Mouse (Mus musculus): Measurements from ENCODE around the gene Mrpl36. TPM values are rescaled to one million over a fixed set of nuclear protein-coding genes. Genes with fewer than 3 reads are reported as not detected.

Gene Mrpl36
- polyA plus RNA-seq, 1 experiment from 2014 or later, result 80.5 TPM

DNA sequence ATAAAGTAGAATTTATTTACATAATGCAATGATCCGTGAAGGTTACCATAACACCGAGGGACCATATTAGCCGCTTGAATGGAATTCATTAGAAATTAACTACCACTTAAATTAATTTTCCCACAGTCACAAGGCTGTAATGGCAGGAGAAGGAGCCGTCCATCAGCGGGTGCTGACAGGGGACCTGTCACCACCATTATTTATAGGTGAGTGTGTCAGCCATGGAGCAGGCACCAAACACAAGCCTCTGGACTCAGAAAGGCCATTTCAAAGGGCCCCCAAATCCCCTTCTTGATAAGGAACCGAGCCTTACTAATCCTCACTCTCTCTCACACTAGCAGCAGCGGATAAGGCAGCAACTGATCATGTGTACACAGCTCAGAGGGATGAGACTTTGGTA, 8.4 kb downstream of the Mrpl36 start:
- Histone ChIP-seq H3K4me3 (ENCODE audit: low read length) (no peak overlapping the region), H3K27ac (ENCODE audit: low read depth, low read length) (no peak overlapping the region), H3K4me1 (ENCODE audit: control insufficient read depth, insufficient read depth, low read depth, low read length) (peaks cover 2% of the 10 kb centered on the region), H3K4me2 (ENCODE audit: low read length) (no peak overlapping the region), H3K36me3 (ENCODE audit: control insufficient read depth, insufficient read depth, low read length) (no peaks in the 10 kb centered on the region), H3K9ac (ENCODE audit: low read depth, low read length) (no peak overlapping the region), H3K27me3 (replicated peaks; ENCODE audit: control insufficient read depth, insufficient read depth, low read length) (no peaks in the 10 kb centered on the region), H3K9me3 (ENCODE audit: control insufficient read depth, low read length) (no peaks in the 10 kb centered on the region)
- WGBS, result 29% methylated on average over 7 of the region's 7 CpGs
- no peak for ATAC-seq

DNA sequence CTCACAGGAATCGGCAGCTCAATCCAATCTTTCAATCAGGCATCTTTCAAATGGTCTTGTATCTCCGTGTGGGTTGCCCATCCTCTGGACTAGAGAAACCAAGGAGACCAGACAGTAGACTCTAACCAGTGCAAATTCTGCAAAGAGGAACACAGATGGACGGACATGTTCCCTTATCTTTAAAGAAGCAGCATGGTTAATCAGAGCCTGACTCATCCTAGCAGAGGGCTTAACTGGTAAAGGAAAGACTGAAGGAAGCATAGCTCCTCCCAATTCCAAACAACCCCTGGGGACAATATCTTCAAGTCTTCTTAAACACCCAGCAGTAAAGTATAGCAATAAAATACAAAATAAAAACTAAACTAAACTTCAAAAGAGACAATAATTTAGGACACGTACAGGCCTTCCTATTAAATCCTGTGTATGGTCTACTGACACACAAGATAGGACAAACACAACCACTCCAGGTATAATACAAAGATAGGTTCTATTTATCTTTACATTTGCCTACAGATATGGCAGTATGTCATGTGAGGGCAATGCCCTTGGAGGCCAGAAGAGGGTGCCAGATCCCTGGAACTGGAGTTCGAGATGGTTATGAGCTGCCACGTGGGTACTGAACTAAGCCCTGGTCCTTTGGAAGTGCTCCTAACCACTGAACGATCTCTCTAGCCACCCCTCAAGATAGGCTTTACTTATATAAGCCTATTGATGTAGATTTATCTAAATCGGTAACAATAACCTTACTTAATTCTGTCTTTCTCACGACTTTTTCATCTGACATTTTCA, 17.0 kb downstream of the Mrpl36 start:
- WGBS, result 87% methylated on average over 9 of the region's 9 CpGs
- no peak overlapping the region for H3K4me2 ChIP-seq (ENCODE audit: low read length)
- ATAC-seq, result no peak
- no peaks in the 10 kb centered on the region for H3K27me3 ChIP-seq (replicated peaks; ENCODE audit: control insufficient read depth, insufficient read depth, low read length)
- no peaks in the 10 kb centered on the region for H3K4me1 ChIP-seq (ENCODE audit: control insufficient read depth, insufficient read depth, low read depth, low read length)
- no peak overlapping the region for H3K27ac ChIP-seq (ENCODE audit: low read depth, low read length)
- no peak overlapping the region for H3K4me3 ChIP-seq (ENCODE audit: low read length)
- no peaks in the 10 kb centered on the region for H3K36me3 ChIP-seq (ENCODE audit: control insufficient read depth, insufficient read depth, low read length)
- H3K9ac ChIP-seq (ENCODE audit: low read depth, low read length), result no peak overlapping the region
- H3K9me3 ChIP-seq (ENCODE audit: control insufficient read depth, low read length), result no peaks in the 10 kb centered on the region

DNA sequence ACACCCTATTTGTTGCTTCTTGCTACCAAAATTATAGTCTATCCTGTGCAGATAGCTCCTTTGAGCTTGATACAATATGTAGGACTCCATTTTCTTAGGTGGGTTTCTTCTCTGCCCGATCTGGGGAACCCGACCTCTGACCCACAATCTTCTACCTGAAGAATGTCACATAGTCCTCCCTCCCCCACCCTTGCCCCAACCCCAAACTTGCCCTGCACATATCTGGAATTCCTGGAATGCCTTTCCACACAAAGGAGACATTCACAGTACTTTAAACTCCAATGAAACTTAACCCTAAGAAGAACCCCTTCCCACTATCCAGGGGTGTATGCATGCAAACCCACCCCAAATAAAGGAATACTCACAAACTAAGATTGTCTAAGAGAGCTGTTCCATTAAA, 17.8 kb downstream of the Mrpl36 start:
- no peaks in the 10 kb centered on the region for H3K4me1 ChIP-seq (ENCODE audit: control insufficient read depth, insufficient read depth, low read depth, low read length)
- no peak overlapping the region for H3K4me2 ChIP-seq (ENCODE audit: low read length)
- no peak overlapping the region for H3K4me3 ChIP-seq (ENCODE audit: low read length)
- H3K9me3 ChIP-seq (ENCODE audit: control insufficient read depth, low read length), result no peaks in the 10 kb centered on the region
- no peak overlapping the region for H3K9ac ChIP-seq (ENCODE audit: low read depth, low read length)
- no peaks in the 10 kb centered on the region for H3K27me3 ChIP-seq (replicated peaks; ENCODE audit: control insufficient read depth, insufficient read depth, low read length)
- no peak overlapping the region for H3K27ac ChIP-seq (ENCODE audit: low read depth, low read length)
- 41% methylated on average over 2 of the region's 2 CpGs for WGBS
- ATAC-seq, result no peak
- H3K36me3 ChIP-seq (ENCODE audit: control insufficient read depth, insufficient read depth, low read length), result no peaks in the 10 kb centered on the region

DNA sequence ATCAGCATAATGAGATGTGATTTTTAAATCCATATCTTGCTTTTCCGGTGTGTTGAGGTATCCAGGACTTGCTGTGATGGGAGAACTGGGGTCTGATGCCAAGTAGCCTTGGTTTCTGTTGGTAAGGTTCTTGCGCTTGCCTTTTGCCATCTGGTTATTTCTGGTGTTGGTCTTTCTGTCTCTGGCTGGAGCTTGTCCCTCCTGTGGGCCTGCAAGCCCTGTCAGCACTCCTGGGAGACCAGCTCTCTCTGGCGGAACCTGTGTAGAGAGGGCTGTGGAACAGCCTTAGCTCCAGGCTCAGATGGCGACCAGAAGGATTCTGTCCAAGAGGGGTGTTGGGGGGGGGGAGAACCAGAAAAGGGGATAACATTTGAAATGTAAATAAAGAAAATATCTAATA, 18.4 kb downstream of the Mrpl36 start:
- WGBS, result 80% methylated on average over 4 of the region's 4 CpGs
- Histone ChIP-seq H3K36me3 (ENCODE audit: control insufficient read depth, insufficient read depth, low read length) (no peaks in the 10 kb centered on the region), H3K9ac (ENCODE audit: low read depth, low read length) (no peak overlapping the region), H3K4me1 (ENCODE audit: control insufficient read depth, insufficient read depth, low read depth, low read length) (no peaks in the 10 kb centered on the region), H3K27me3 (replicated peaks; ENCODE audit: control insufficient read depth, insufficient read depth, low read length) (no peaks in the 10 kb centered on the region), H3K9me3 (ENCODE audit: control insufficient read depth, low read length) (no peaks in the 10 kb centered on the region), H3K4me2 (ENCODE audit: low read length) (no peak overlapping the region), H3K4me3 (ENCODE audit: low read length) (no peak overlapping the region), H3K27ac (ENCODE audit: low read depth, low read length) (no peak overlapping the region)
- no peak for ATAC-seq

DNA sequence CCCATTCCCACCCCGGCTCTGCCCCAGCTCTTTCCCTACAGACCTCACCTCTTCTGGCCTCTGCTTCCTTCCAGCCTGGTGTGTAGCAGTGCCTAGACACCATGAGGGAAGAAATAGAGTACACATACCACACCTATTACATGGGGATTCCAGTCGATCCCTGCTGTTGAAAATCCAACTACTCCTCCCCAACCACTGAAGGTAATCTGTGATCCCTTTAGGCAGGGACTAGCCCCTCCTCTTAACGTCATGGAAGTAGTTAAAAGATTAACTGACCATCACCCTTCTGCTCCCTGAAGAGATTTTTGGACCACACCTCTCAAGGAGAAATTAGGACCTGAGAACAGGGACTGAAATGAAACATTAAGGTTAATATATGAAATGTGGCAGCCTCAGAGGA, 18.9 kb downstream of the Mrpl36 start:
- ATAC-seq, result no peak
- H3K9ac ChIP-seq (ENCODE audit: low read depth, low read length), result no peak overlapping the region
- no peaks in the 10 kb centered on the region for H3K9me3 ChIP-seq (ENCODE audit: control insufficient read depth, low read length)
- H3K27me3 ChIP-seq (replicated peaks; ENCODE audit: control insufficient read depth, insufficient read depth, low read length), result no peaks in the 10 kb centered on the region
- H3K36me3 ChIP-seq (ENCODE audit: control insufficient read depth, insufficient read depth, low read length), result no peaks in the 10 kb centered on the region
- no peak overlapping the region for H3K4me3 ChIP-seq (ENCODE audit: low read length)
- no peak overlapping the region for H3K27ac ChIP-seq (ENCODE audit: low read depth, low read length)
- H3K4me2 ChIP-seq (ENCODE audit: low read length), result no peak overlapping the region
- WGBS, result 85% methylated on average over 3 of the region's 3 CpGs
- H3K4me1 ChIP-seq (ENCODE audit: control insufficient read depth, insufficient read depth, low read depth, low read length), result no peaks in the 10 kb centered on the region

DNA sequence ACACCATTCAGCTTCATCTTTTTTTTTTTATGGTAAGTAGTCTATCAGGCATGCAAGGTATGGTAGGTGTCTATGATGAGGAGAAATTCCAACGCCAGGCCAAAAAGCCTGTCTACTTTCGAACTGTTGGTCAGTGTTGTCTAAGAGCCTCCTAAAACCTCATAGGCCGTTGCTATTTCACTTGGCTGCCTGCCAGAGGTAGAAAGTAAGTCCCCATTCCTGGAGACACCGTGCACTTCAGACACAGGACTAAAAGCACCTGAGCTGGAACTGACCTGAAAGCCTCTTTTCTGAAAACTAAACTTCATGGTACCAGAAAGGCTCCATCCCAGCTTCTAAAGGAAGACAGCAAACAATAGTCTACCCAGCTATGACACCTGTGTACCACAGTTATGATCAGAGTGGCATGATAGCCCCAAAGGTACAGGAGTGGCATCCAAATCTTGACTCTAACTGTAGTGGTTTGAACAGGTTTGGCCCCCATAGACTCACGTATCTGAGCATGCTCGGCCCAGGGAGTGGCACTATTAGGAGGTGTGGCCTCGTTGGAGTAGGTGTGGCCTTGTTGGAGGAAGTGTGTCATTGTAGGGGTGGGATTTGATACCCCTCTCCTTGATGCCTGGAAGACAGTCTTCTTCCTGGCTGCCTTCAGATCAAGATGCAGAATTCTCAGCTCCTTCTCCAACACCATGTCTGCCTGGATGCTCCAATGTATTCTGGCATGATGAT, 19.8 kb downstream of the Mrpl36 start:
- no peak overlapping the region for H3K4me3 ChIP-seq (ENCODE audit: low read length)
- no peak for ATAC-seq

DNA sequence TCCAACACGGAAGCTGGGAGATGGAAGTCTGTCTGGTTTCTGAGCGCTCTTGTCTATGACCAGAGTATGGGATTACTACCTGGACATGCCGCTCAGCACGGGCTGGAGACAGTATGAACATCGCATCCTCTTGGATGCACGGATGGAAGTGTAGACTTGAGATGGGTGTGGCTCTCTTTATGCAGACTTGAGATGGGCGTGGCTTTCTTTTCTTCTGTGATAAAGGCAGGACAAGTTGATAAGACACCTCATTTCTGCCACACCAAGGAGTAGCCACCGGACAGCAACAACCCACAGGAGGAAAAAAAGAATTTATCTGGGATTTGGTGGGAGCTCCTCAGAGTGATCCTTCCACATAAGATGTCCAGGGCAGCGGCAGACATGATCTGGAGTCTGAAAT, 22.4 kb downstream of the Mrpl36 start:
- no peak overlapping the region for H3K4me2 ChIP-seq (ENCODE audit: low read length)
- no peaks in the 10 kb centered on the region for H3K4me1 ChIP-seq (ENCODE audit: control insufficient read depth, insufficient read depth, low read depth, low read length)
- no peaks in the 10 kb centered on the region for H3K9me3 ChIP-seq (ENCODE audit: control insufficient read depth, low read length)
- ATAC-seq, result no peak
- no peak overlapping the region for H3K9ac ChIP-seq (ENCODE audit: low read depth, low read length)
- H3K27ac ChIP-seq (ENCODE audit: low read depth, low read length), result no peak overlapping the region
- no peaks in the 10 kb centered on the region for H3K36me3 ChIP-seq (ENCODE audit: control insufficient read depth, insufficient read depth, low read length)
- H3K27me3 ChIP-seq (replicated peaks; ENCODE audit: control insufficient read depth, insufficient read depth, low read length), result no peaks in the 10 kb centered on the region
- no peak overlapping the region for H3K4me3 ChIP-seq (ENCODE audit: low read length)
- 86% methylated on average over 9 of the region's 9 CpGs for WGBS

More for the DNA sequence above, 19.8 kb downstream of the Mrpl36 start:
- Histone ChIP-seq H3K4me2 (ENCODE audit: low read length) (no peak overlapping the region), H3K27me3 (replicated peaks; ENCODE audit: control insufficient read depth, insufficient read depth, low read length) (no peaks in the 10 kb centered on the region), H3K36me3 (ENCODE audit: control insufficient read depth, insufficient read depth, low read length) (no peaks in the 10 kb centered on the region), H3K9me3 (ENCODE audit: control insufficient read depth, low read length) (no peaks in the 10 kb centered on the region), H3K4me1 (ENCODE audit: control insufficient read depth, insufficient read depth, low read depth, low read length) (no peaks in the 10 kb centered on the region), H3K9ac (ENCODE audit: low read depth, low read length) (no peak overlapping the region), H3K27ac (ENCODE audit: low read depth, low read length) (no peak overlapping the region)
- 86% methylated on average over 7 of the region's 7 CpGs for WGBS

DNA sequence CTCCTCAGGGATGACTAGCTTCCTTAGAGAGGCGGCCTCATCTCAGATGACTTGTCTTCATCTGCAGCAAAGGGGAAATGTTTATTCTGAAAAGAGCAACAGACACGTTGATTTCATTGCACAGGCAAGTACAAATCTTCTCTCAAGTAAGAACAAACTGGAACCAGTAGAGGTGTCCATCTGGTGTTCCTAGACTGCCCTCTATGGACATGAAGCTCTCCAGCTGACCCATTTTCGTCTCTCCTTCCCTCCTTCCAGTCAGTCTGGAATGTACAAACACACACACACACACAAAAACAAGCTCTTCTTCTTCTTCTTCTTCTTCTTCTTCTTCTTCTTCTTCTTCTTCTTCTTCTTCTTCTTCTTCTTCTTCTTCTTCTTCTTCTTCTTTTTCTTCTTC, 23.6 kb downstream of the Mrpl36 start:
- Histone ChIP-seq H3K27me3 (replicated peaks; ENCODE audit: control insufficient read depth, insufficient read depth, low read length) (no peaks in the 10 kb centered on the region), H3K4me2 (ENCODE audit: low read length) (no peak overlapping the region), H3K9ac (ENCODE audit: low read depth, low read length) (no peak overlapping the region), H3K9me3 (ENCODE audit: control insufficient read depth, low read length) (no peaks in the 10 kb centered on the region), H3K27ac (ENCODE audit: low read depth, low read length) (no peak overlapping the region), H3K4me1 (ENCODE audit: control insufficient read depth, insufficient read depth, low read depth, low read length) (no peaks in the 10 kb centered on the region), H3K4me3 (ENCODE audit: low read length) (no peak overlapping the region), H3K36me3 (ENCODE audit: control insufficient read depth, insufficient read depth, low read length) (no peaks in the 10 kb centered on the region)
- WGBS, result 76% methylated on average over 3 of the region's 3 CpGs
- no peak for ATAC-seq

DNA sequence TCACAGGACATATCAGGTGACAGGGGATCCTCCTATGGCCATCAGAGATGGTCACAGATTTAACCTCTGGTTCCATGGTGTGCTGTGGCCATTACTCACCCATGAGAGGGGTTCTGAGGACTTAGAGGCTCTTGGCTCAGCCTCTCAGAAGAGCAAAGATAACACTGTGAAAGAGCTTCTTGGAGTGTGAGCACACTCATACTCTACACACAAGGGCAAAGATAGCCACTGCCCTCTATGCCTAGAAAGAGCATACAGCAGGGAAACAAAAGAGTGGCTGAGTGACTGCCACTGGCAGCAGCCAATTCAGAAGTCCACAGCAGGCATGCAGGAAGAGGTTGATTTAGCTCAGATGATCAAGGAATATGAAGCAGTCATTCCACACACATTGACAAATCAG, 24.2 kb downstream of the Mrpl36 start:
- Histone ChIP-seq H3K9me3 (ENCODE audit: control insufficient read depth, low read length) (no peaks in the 10 kb centered on the region), H3K4me3 (ENCODE audit: low read length) (no peak overlapping the region), H3K4me2 (ENCODE audit: low read length) (no peak overlapping the region), H3K4me1 (ENCODE audit: control insufficient read depth, insufficient read depth, low read depth, low read length) (no peaks in the 10 kb centered on the region), H3K27me3 (replicated peaks; ENCODE audit: control insufficient read depth, insufficient read depth, low read length) (no peaks in the 10 kb centered on the region), H3K27ac (ENCODE audit: low read depth, low read length) (no peak overlapping the region), H3K9ac (ENCODE audit: low read depth, low read length) (no peak overlapping the region), H3K36me3 (ENCODE audit: control insufficient read depth, insufficient read depth, low read length) (no peaks in the 10 kb centered on the region)
- ATAC-seq, result no peak

All from hindbrain, embryonic 16.5 days (tissue).